In genomic region chr5:111421424-111421823, GRCm38 (mm10) we compare ENCODE assay signal across 11 mouse cellular contexts. TPM values are rescaled to one million over a fixed set of nuclear protein-coding genes. Genes with fewer than 3 reads are reported as not detected.
DNase-seq lines count a peak whose midpoint lies in the region; ATAC-seq lines count a peak whose summit lies in the region.
"Had no signal": no experiment of that assay in that cellular context is flagged by ENCODE, and none has a peak within 500 bp of the region (broad histone marks: within the 10 kb centered on the region; RNA-seq: fewer than 3 reads in every experiment).

No protein-coding gene starts in this region.

- peaks cover 40% of the 10 kb centered on the region for H3K27me3 ChIP-seq in heart, embryonic 13.5 days (replicated peaks)
- no peaks in the 10 kb centered on the region for H3K27me3 ChIP-seq in hindbrain, embryonic 11.5 days (ENCODE audit: control insufficient read depth, insufficient read depth, low read length)
- no peaks in the 10 kb centered on the region for H3K27me3 ChIP-seq in midbrain, embryonic 13.5 days

- WGBS in heart, embryonic 13.5 days, result 82% methylated on average over 15 of the region's 15 CpGs
- WGBS in hindbrain, embryonic 11.5 days, result 34% methylated on average over 15 of the region's 15 CpGs
- WGBS in midbrain, embryonic 13.5 days, result 23% methylated on average over 15 of the region's 15 CpGs

- no peak overlapping the region for H3K27ac ChIP-seq in heart, embryonic 13.5 days (replicated peaks)
- peak overlapping the region; percentile 99 for H3K27ac ChIP-seq in hindbrain, embryonic 11.5 days (ENCODE audit: low read depth, low read length)
- H3K27ac ChIP-seq in midbrain, embryonic 13.5 days, result peak overlapping the region; percentile 97
- H3K27ac ChIP-seq: liver, embryonic 13.5 days had no signal

- intact Hi-C loops in heart, postnatal 14 days (cut with DNase I), result no loop called here

- 0 out of 2 replicates have a peak overlapping the region, but pooled peaks have one; percentile 97 for H3K9ac ChIP-seq in heart, embryonic 13.5 days
- peak overlapping the region; percentile 100 for H3K9ac ChIP-seq in hindbrain, embryonic 11.5 days (ENCODE audit: low read depth, low read length)
- peak overlapping the region; percentile 100 for H3K9ac ChIP-seq in midbrain, embryonic 13.5 days (replicated peaks)
- H3K9ac ChIP-seq: liver, embryonic 13.5 days had no signal

- H3K4me3 ChIP-seq in heart, embryonic 13.5 days, result peak overlapping the region; percentile 92
- peak overlapping the region; percentile 98 for H3K4me3 ChIP-seq in hindbrain, embryonic 11.5 days (ENCODE audit: low read depth, low read length)
- H3K4me3 ChIP-seq in midbrain, embryonic 13.5 days (replicated peaks), result peak overlapping the region; percentile 97

- DNase-seq in heart, postnatal 14 days, result no peak
- peak; percentile 46 for DNase-seq in ZHBTc4 (ENCODE audit: low read depth, low spot score)
- peak; percentile 56 for DNase-seq in hindbrain, embryonic 11.5 days (ENCODE audit: low spot score)
- DNase-seq in cerebellum, postnatal 14 days, result no peak
- no peak for DNase-seq in cerebellum, postnatal 10 days
- DNase-seq in spleen, postnatal 10 days (ENCODE audit: low spot score in 2 of 2), result no peak
- DNase-seq: B cell, adult 2 months; cerebellum, adult 9-11 months; liver, embryonic 13.5 days had no signal

- H3K36me3 ChIP-seq in heart, embryonic 13.5 days, result peaks cover 50% of the 10 kb centered on the region
- H3K36me3 ChIP-seq in hindbrain, embryonic 11.5 days (ENCODE audit: control insufficient read depth, insufficient read depth, low read length), result peaks cover 6% of the 10 kb centered on the region
- H3K36me3 ChIP-seq in midbrain, embryonic 13.5 days, result peaks cover 41% of the 10 kb centered on the region

- H3K9me3 ChIP-seq in heart, embryonic 13.5 days, result no peaks in the 10 kb centered on the region
- no peaks in the 10 kb centered on the region for H3K9me3 ChIP-seq in hindbrain, embryonic 11.5 days (ENCODE audit: control insufficient read depth, low read length)
- no peaks in the 10 kb centered on the region for H3K9me3 ChIP-seq in midbrain, embryonic 13.5 days
- H3K9me3 ChIP-seq: liver, embryonic 13.5 days had no signal

- peak overlapping the region; percentile 94 for H3K4me2 ChIP-seq in heart, embryonic 13.5 days
- H3K4me2 ChIP-seq in hindbrain, embryonic 11.5 days (replicated peaks; ENCODE audit: low read depth, low read length), result peak overlapping the region; percentile 98
- H3K4me2 ChIP-seq in midbrain, embryonic 13.5 days (replicated peaks), result peak overlapping the region; percentile 100

- no peak for ATAC-seq in heart, embryonic 13.5 days (ENCODE audit: extremely low read depth, insufficient number of reproducible peaks, low FRiP score, low TSS enrichment)
- no peak for ATAC-seq in hindbrain, embryonic 11.5 days (ENCODE audit: low FRiP score)
- no peak for ATAC-seq in midbrain, embryonic 13.5 days

- peaks cover 81% of the 10 kb centered on the region for H3K4me1 ChIP-seq in heart, embryonic 13.5 days
- H3K4me1 ChIP-seq in hindbrain, embryonic 11.5 days (replicated peaks; ENCODE audit: control insufficient read depth, insufficient read depth, low read length), result peaks cover 16% of the 10 kb centered on the region
- H3K4me1 ChIP-seq in midbrain, embryonic 13.5 days (replicated peaks), result peaks cover 76% of the 10 kb centered on the region

RNA-seq across cellular contexts. Expression of gene Mn1, which starts 4.3 kb away (rescaled TPM):
- polyA plus RNA-seq in heart, embryonic 13.5 days (2015; fragmentation: Nextera tagmentation; extraction: Ambion mirVana), result 7.2 and 8.2 TPM in 2 replicates
- total RNA-seq in heart, postnatal 14 days (2021), result 10 to 100 TPM; 17.3 to 18.3 TPM
- polyA plus RNA-seq in hindbrain, embryonic 11.5 days (2014; fragmentation: Nextera tagmentation; extraction: Ambion mirVana), result 41.9 and 42.5 TPM in 2 replicates
- polyA plus RNA-seq in midbrain, embryonic 13.5 days (2015; fragmentation: Nextera tagmentation; extraction: Ambion mirVana), result 60.2 and 73.1 TPM in 2 replicates

Comparison
In these comparisons a context has a peak if more than half of its experiments do, and no peak if none do; other contexts are left out.
1. DNase-seq: peak in ZHBTc4 (single experiment) and hindbrain, embryonic 11.5 days (single experiment); none in heart, postnatal 14 days (0 of 2), cerebellum, postnatal 14 days (0 of 2), cerebellum, postnatal 10 days (0 of 2) and spleen, postnatal 10 days (0 of 2).
2. Peak in every context shown above with its lines, with median percentiles within 50 percentile points of each other: H3K4me2 ChIP-seq, H3K4me3 ChIP-seq and H3K9ac ChIP-seq.